Mouse (Mus musculus) forebrain, embryonic 15.5 days (tissue): ENCODE measurements around the gene Odf3l1. TPM values are rescaled to one million over a fixed set of nuclear protein-coding genes. Genes with fewer than 3 reads are reported as not detected.

Source experiments
- ATAC-seq: fragments of 200-750 bp; cut with Nextera tagmentation; replicated peaks from 2 replicates; pipeline ENCODE4 v1.8.0; 2017; ENCODE audit warnings: mild to moderate bottlenecking, moderate TSS enrichment, moderate library complexity
- H3K27ac ChIP-seq: fragments of 300-500 bp; sonication (generic); replicated peaks from 2 replicates; pipeline ENCODE4 v1.5.1; 2015; ENCODE audit warnings: mild to moderate bottlenecking, inconsistent platforms
- H3K27me3 ChIP-seq: fragments of 300-500 bp; sonication (generic); 2 replicates; pipeline ENCODE4 v1.6.1; 2015; ENCODE audit warnings: inconsistent platforms
- H3K36me3 ChIP-seq: fragments of 300-500 bp; sonication (generic); 2 replicates; pipeline ENCODE4 v1.6.1; 2015; ENCODE audit warnings: mild to moderate bottlenecking, inconsistent platforms
- H3K4me1 ChIP-seq: fragments of 300-500 bp; sonication (generic); 2 replicates; pipeline ENCODE4 v1.6.1; 2015; ENCODE audit warnings: inconsistent platforms
- H3K4me2 ChIP-seq: fragments of 300-500 bp; sonication (generic); replicated peaks from 2 replicates; pipeline ENCODE4 v1.6.1; 2015; ENCODE audit warnings: mild to moderate bottlenecking, inconsistent platforms
- H3K4me3 ChIP-seq: fragments of 300-500 bp; sonication (generic); 2 replicates; pipeline ENCODE4 v1.5.1; 2015; ENCODE audit warnings: mild to moderate bottlenecking, inconsistent platforms
- H3K9ac ChIP-seq: fragments of 300-500 bp; sonication (generic); replicated peaks from 2 replicates; pipeline ENCODE4 v1.6.1; 2015; ENCODE audit warnings: mild to moderate bottlenecking, inconsistent platforms
- H3K9me3 ChIP-seq: fragments of 300-500 bp; sonication (generic); 2 replicates; pipeline ENCODE4 v1.6.1; 2016; ENCODE audit warnings: inconsistent platforms
- WGBS: fragments of 180-500 bp; shearing (Covaris S2); methylation state at CpG from one replicate; pipeline ENCODE4 v1.1.7; 2015; ENCODE audit warnings: mixed read lengths; 5-methylcytosine and 5-hydroxymethylcytosine counted together
- polyA plus RNA-seq: library from polyadenylated mRNA; unstranded; fragments of >200 nt; fragmentation: Nextera tagmentation; extraction: Ambion mirVana; gene quantifications from 2 replicates; pipeline ENCODE4 v1.2.1, GENCODE M21; 2015

Odf3l1 gene
- polyA plus RNA-seq, 1 experiment from 2014 or later = not detected

- Histone ChIP-seq H3K27me3 (peaks cover 14% of the 10 kb centered on the region; the same call in 1 of the 2 replicates), H3K4me3 (no peak overlapping the region), H3K36me3 (no peaks in the 10 kb centered on the region), H3K4me2 (no peak overlapping the region), H3K4me1 (peaks cover 14% of the 10 kb centered on the region), H3K27ac (no peak overlapping the region), H3K9me3 (no peaks in the 10 kb centered on the region), H3K9ac (no peak overlapping the region)
- WGBS = 70% methylated on average over 15 of the region's 15 CpGs
- ATAC-seq = no peak
These were observed 3.8 kb downstream of the Odf3l1 start for GRCm38 (mm10) chr9:56860486-56861269.

GRCm38 (mm10) chr9:56860035-56860434 is 4.4 kb downstream of the Odf3l1 start:
- WGBS = 87% methylated on average over 3 of the region's 3 CpGs
- peaks cover 13% of the 10 kb centered on the region for H3K4me1 ChIP-seq
- no peak overlapping the region for H3K27ac ChIP-seq
- no peak overlapping the region for H3K9ac ChIP-seq
- no peak for ATAC-seq
- no peaks in the 10 kb centered on the region for H3K36me3 ChIP-seq
- H3K4me2 ChIP-seq = no peak overlapping the region
- no peaks in the 10 kb centered on the region for H3K9me3 ChIP-seq
- peaks cover 13% of the 10 kb centered on the region; the same call in 1 of the 2 replicates for H3K27me3 ChIP-seq
- no peak overlapping the region for H3K4me3 ChIP-seq

- no peak overlapping the region for H3K4me2 ChIP-seq
- no peak overlapping the region for H3K27ac ChIP-seq
- H3K9me3 ChIP-seq = no peaks in the 10 kb centered on the region
- no peak overlapping the region for H3K4me3 ChIP-seq
- no peaks in the 10 kb centered on the region for H3K27me3 ChIP-seq
- WGBS = 66% methylated on average over 3 of the region's 3 CpGs
- ATAC-seq = no peak
- H3K9ac ChIP-seq = no peak overlapping the region
- H3K4me1 ChIP-seq = no peaks in the 10 kb centered on the region
- H3K36me3 ChIP-seq = no peaks in the 10 kb centered on the region
These were observed 7.0 kb downstream of the Odf3l1 start for GRCm38 (mm10) chr9:56857463-56857862.

GRCm38 (mm10) chr9:56851778-56852177 is 12.7 kb downstream of the Odf3l1 start:
- no peaks in the 10 kb centered on the region for H3K36me3 ChIP-seq
- H3K27ac ChIP-seq = no peak overlapping the region
- no peak; the same call in 1 of the 2 replicates for ATAC-seq
- peaks cover 4% of the 10 kb centered on the region; the same call in 1 of the 2 replicates for H3K4me1 ChIP-seq
- H3K4me3 ChIP-seq = no peak overlapping the region
- H3K27me3 ChIP-seq = no peaks in the 10 kb centered on the region
- 36% methylated on average over 11 of the region's 11 CpGs for WGBS
- no peak overlapping the region for H3K4me2 ChIP-seq
- H3K9ac ChIP-seq = no peak overlapping the region
- no peaks in the 10 kb centered on the region for H3K9me3 ChIP-seq

GRCm38 (mm10) chr9:56850905-56851252 is 13.6 kb downstream of the Odf3l1 start:
- Histone ChIP-seq H3K36me3 (no peaks in the 10 kb centered on the region), H3K4me3 (no peak overlapping the region)
- no peak for ATAC-seq

GRCm38 (mm10) chr9:56850128-56850904 is 14.2 kb downstream of the Odf3l1 start:
- Histone ChIP-seq H3K36me3 (no peaks in the 10 kb centered on the region), H3K27me3 (no peaks in the 10 kb centered on the region), H3K9me3 (no peaks in the 10 kb centered on the region), H3K4me2 (no peak overlapping the region), H3K4me3 (no peak overlapping the region), H3K9ac (no peak overlapping the region), H3K4me1 (peaks cover 4% of the 10 kb centered on the region; the same call in 1 of the 2 replicates), H3K27ac (no peak overlapping the region)
- no peak for ATAC-seq
- WGBS = 79% methylated on average over 14 of the region's 14 CpGs

More at GRCm38 (mm10) chr9:56850905-56851252, 13.6 kb downstream of the Odf3l1 start:
- 87% methylated on average over 4 of the region's 4 CpGs for WGBS
- no peak overlapping the region for H3K4me2 ChIP-seq
- H3K27me3 ChIP-seq = no peaks in the 10 kb centered on the region
- H3K9me3 ChIP-seq = no peaks in the 10 kb centered on the region
- peaks cover 4% of the 10 kb centered on the region; the same call in 1 of the 2 replicates for H3K4me1 ChIP-seq
- no peak overlapping the region for H3K27ac ChIP-seq
- H3K9ac ChIP-seq = no peak overlapping the region

GRCm38 (mm10) chr9:56847523-56847922 is 17.0 kb downstream of the Odf3l1 start:
- no peaks in the 10 kb centered on the region for H3K36me3 ChIP-seq
- H3K27me3 ChIP-seq = no peaks in the 10 kb centered on the region
- no peak overlapping the region for H3K27ac ChIP-seq
- peak; percentile 52 for ATAC-seq
- H3K4me1 ChIP-seq = peaks cover 14% of the 10 kb centered on the region
- H3K9me3 ChIP-seq = no peaks in the 10 kb centered on the region
- no peak overlapping the region for H3K4me2 ChIP-seq
- no peak overlapping the region for H3K9ac ChIP-seq
- 13% methylated on average over 3 of the region's 3 CpGs for WGBS
- H3K4me3 ChIP-seq = no peak overlapping the region

GRCm38 (mm10) chr9:56844644-56845043 is 19.8 kb downstream of the Odf3l1 start:
- Histone ChIP-seq H3K27ac (no peak overlapping the region), H3K9ac (no peak overlapping the region), H3K4me2 (no peak overlapping the region), H3K9me3 (no peaks in the 10 kb centered on the region), H3K4me3 (no peak overlapping the region), H3K36me3 (no peaks in the 10 kb centered on the region), H3K4me1 (peaks cover 25% of the 10 kb centered on the region), H3K27me3 (no peaks in the 10 kb centered on the region)
- whole genome bisulfite sequencing = 64% methylated on average over 8 of the region's 8 CpGs
- no peak for ATAC-seq

- Histone ChIP-seq H3K4me2 (no peak overlapping the region), H3K36me3 (no peaks in the 10 kb centered on the region), H3K4me1 (peaks cover 25% of the 10 kb centered on the region), H3K9ac (no peak overlapping the region), H3K4me3 (no peak overlapping the region), H3K27me3 (no peaks in the 10 kb centered on the region), H3K9me3 (no peaks in the 10 kb centered on the region), H3K27ac (no peak overlapping the region)
- 35% methylated on average over 7 of the region's 7 CpGs for WGBS
- ATAC-seq = no peak
These were observed 20.7 kb downstream of the Odf3l1 start for GRCm38 (mm10) chr9:56843679-56844188.

GRCm38 (mm10) chr9:56842303-56842719 is 22.2 kb downstream of the Odf3l1 start:
- Histone ChIP-seq H3K27me3 (no peaks in the 10 kb centered on the region), H3K27ac (no peak overlapping the region), H3K9ac (no peak overlapping the region), H3K36me3 (no peaks in the 10 kb centered on the region), H3K4me1 (peaks cover 25% of the 10 kb centered on the region), H3K9me3 (no peaks in the 10 kb centered on the region), H3K4me3 (no peak overlapping the region), H3K4me2 (no peak overlapping the region)
- 44% methylated on average over 3 of the region's 3 CpGs for WGBS
- ATAC-seq = no peak

GRCm38 (mm10) chr9:56841864-56842263 is 22.6 kb downstream of the Odf3l1 start:
- Histone ChIP-seq H3K27ac (no peak overlapping the region), H3K4me3 (no peak overlapping the region)

GRCm38 (mm10) chr9:56840721-56841120 is 23.8 kb downstream of the Odf3l1 start:
- Histone ChIP-seq H3K36me3 (no peaks in the 10 kb centered on the region), H3K4me3 (no peak overlapping the region), H3K4me2 (no peak overlapping the region), H3K9ac (no peak overlapping the region), H3K9me3 (no peaks in the 10 kb centered on the region), H3K27ac (no peak overlapping the region), H3K27me3 (no peaks in the 10 kb centered on the region), H3K4me1 (peaks cover 25% of the 10 kb centered on the region)
- WGBS = 24% methylated on average over 5 of the region's 5 CpGs
- no peak for ATAC-seq

More at GRCm38 (mm10) chr9:56841864-56842263, 22.6 kb downstream of the Odf3l1 start:
- ATAC-seq = no peak
- Histone ChIP-seq H3K9ac (no peak overlapping the region), H3K27me3 (no peaks in the 10 kb centered on the region), H3K4me2 (no peak overlapping the region), H3K36me3 (no peaks in the 10 kb centered on the region), H3K4me1 (peaks cover 25% of the 10 kb centered on the region), H3K9me3 (no peaks in the 10 kb centered on the region)
